Mouse (Mus musculus): ENCODE measurements at regions not wholly inside any gene's neighbourhood (a gene's known extent, or its start where the extent isn't known, plus 50 kb on each side); places are given as distances from the start of the nearest gene placed in this dataset.

- no peak for TF ChIP-seq HCFC1 (IDR thresholded peaks at IDR 0.05; ENCODE audit: borderline replicate concordance, insufficient read depth, low read length)
- TF ChIP-seq ZNF384 (IDR thresholded peaks at IDR 0.05; ENCODE audit: low read depth, low read length), result no peak
- no peak for TF ChIP-seq ZC3H11A (IDR thresholded peaks at IDR 0.05; ENCODE audit: borderline replicate concordance, low read depth, low read length)
Measured at GRCm38 (mm10) chr12:49171014-49171677, 211.3 kb upstream of the Foxg1 start.
